Mouse (Mus musculus) liver, postnatal 0 days (tissue): ENCODE measurements at regions not wholly inside any gene's neighbourhood (a gene's known extent, or its start where the extent isn't known, plus 50 kb on each side); places are given as distances from the start of the nearest gene placed in this dataset.

Experiments
- CTCF ChIP-seq: sonication (generic); IDR thresholded peaks from 2 replicates; pipeline ENCODE4 v1.5.1; 2016; ENCODE audit warnings: antibody characterized with exemption, low read depth
- EP300 ChIP-seq: IDR thresholded peaks from 2 replicates; pipeline ENCODE4 v1.6.1; 2016; ENCODE audit warnings: antibody characterized with exemption, low read depth, mild to moderate bottlenecking

- TF ChIP-seq CTCF (no peak), EP300 (no peak)
Measured at GRCm38 (mm10) chr16:77754882-77755281, 153.0 kb upstream of the Gm11146 start.
